Mouse (Mus musculus) splenic B cell, adult 2 months (primary cell): Measurements from ENCODE around the gene Cdc42.

Experiments
- DNase-seq: peaks from one replicate; pipeline ENCODE4 v3.0.0-alpha.2; 2011; ENCODE audit warnings: low read depth, low spot score
- H3K27me3 ChIP-seq: 2 replicates; pipeline ENCODE4 v1.6.1; 2012; ENCODE audit warnings: mild to moderate bottlenecking, low read length, moderate library complexity, mixed read lengths; ENCODE audit not compliant: control insufficient read depth, poor library complexity, insufficient read depth, severe bottlenecking
- H3K36me3 ChIP-seq: 2 replicates; pipeline ENCODE4 v1.6.1; 2012; ENCODE audit warnings: mild to moderate bottlenecking, low read length, moderate library complexity, mixed read lengths; ENCODE audit not compliant: control insufficient read depth, poor library complexity, insufficient read depth, severe bottlenecking

Cdc42 gene

GRCm38 (mm10) chr4:137274304-137274703 is 83.2 kb downstream of the Cdc42 start:
- DNase-seq, result no peak
- Histone ChIP-seq H3K36me3 (no peaks in the 10 kb centered on the region), H3K27me3 (no peaks in the 10 kb centered on the region; the same call in none of the 2 replicates)

- DNase-seq, result no peak
- Histone ChIP-seq H3K36me3 (no peaks in the 10 kb centered on the region), H3K27me3 (no peaks in the 10 kb centered on the region)
Observed at GRCm38 (mm10) chr4:137271856-137272255, 85.7 kb downstream of the Cdc42 start.
